Mouse (Mus musculus): ENCODE data around the gene Dhrs3.

The Dhrs3 gene

GRCm38 (mm10) chr4:144892133-144892936, at the start of gene Dhrs3:
TSS of gene Dhrs3 (plus strand) at chr4:144892827.
- DNase-seq: peak; percentile 74

- DNase-seq: no peak
Measured at GRCm38 (mm10) chr4:144861756-144862505, 30.7 kb upstream of the Dhrs3 start.

DNA sequence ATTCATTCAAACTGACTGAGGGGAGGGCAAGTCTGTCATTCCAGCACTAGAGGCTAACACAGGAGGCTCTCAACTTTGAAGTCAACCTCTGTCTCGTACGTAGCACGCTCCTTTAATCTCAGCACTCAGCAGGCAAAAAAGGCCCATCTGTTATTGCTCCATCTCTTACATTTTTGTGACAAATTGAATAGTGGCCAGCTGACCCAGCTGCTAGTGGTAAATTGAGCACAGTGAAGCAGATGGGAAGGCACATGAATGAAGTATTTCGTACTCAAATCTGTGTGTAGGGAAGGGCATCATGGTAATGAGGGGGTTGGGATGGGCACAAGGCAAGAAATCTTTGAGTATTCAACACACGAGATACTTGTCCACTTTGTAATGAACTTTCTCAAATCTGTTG, 24.7 kb upstream of the Dhrs3 start:
- no peak for DNase-seq

DNA sequence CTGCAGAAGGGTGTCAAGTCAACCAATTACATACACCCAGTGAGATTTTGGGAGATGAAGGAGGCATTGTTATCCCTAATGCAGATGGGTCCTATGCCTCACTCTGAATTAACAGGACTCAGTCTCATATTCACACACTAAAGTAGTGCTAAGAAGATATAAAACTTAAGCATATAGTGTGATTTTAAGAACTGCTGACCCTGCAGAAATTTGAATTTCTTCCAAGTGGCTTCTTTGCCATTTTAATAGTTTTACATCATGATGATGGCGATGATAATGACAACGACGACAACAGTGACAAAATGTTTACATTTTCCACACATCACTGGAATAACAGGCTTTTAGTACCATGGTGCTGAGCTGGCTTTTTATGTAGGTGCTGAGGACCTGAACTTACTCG, 24.0 kb upstream of the Dhrs3 start:
- DNase-seq: no peak

GRCm38 (mm10) chr4:144872905-144873304, 19.7 kb upstream of the Dhrs3 start:
- no peak for DNase-seq

GRCm38 (mm10) chr4:144875576-144876093, 17.0 kb upstream of the Dhrs3 start:
- no peak for DNase-seq

DNA sequence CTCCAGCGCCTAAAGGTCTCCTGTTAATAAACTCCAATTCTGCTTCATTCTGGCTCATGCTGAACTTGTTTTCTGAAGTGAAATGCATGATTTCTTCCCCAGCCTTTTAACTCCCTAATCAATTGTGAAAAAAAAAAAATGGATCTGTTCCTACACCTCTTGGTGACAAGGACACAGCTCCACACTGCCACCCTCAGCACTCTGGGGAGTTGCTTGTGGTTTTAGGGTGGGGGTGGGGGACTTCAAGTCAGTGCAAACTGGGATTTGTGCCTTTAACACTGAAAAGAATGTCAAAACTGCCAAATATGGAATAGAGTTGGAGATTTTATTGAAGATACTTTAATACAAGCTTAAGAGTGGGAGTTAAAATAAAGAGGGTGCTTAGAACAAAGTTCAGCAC, 13.1 kb upstream of the Dhrs3 start:
- no peak for DNase-seq

GRCm38 (mm10) chr4:144881376-144881775, 11.3 kb upstream of the Dhrs3 start:
- no peak for DNase-seq

DNA sequence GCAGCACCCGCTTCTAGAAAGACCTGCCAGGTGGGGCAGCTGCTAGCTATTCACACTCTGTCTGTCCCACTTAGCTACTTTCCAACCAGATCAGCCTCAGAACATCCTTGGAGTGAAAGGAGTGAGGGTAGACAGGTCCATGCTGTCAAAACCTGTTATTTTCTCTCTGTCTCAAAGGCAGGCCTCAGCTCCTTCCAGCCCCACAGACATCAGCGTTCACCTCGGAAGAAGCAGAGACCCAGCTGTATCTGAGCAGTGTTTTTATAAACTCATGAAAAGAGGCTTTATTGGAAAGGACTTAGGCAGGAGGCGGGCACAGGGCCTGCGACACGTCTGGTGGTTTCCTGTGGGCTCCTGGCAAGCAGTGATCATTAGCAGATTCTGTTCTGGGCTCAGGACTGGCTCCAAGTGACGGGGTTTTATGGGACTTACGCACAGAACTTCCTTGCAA, 9.7 kb upstream of the Dhrs3 start:
- peak; percentile 37 for DNase-seq

DNA sequence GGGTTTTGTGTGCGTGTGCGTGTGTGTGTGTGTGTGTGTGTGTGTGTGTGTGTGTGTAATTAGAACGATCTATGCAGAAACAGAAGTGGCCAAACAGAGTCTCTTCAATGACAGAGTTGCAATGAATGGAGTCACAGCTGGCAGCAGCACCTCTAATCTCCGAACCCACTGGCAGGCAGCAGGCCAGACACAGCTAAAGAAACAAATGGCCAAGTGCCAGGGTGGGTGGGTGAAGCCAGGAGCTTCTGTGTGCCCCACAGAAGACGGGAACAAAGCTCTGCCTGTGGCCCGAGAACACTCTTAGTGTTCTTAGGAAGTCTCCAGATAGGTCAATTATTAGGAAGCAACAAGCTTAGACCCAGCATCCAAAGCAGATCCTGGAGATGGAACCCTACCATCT, 6.2 kb upstream of the Dhrs3 start:
- DNase-seq: peak; percentile 51

- no peak for DNase-seq
Measured at GRCm38 (mm10) chr4:144888750-144889149, 3.9 kb upstream of the Dhrs3 start.

DNA sequence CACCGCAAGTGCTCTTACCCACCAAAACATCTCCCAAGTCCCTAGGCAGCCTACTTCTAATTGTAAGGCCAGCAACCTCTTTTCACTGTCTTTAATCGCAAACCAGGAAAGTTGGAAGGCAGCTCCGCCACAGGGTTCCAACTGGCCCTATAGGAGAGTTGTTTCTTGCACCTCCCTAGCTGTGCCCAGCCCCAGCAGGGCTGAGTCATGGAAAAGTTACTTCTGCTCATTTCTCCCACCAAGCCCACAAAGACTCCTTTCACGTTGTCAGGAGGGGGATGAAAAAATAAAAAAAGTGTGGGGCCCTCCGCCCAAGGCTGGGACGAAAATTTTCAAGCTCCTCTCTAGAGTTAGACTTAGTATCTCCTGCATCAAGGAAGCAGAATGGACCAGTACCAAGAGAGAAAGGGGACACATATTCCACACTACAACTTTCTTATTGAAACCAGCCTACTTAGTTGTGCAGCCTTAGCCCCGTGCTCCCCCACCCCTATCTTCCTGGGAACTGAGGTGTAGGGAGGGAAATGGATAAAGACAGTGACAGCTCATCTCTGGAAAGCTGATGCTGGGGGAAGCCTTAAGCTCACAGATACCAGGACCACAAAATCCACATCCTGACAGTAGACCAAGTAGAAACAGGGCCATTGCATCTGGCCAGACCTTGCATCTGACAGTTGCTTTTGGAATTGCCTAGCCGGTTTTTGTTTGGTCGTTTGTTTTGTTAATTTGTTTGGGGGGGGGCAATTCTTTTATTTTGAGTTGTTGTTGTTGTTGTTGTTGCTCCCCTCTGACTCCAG, 2.9 kb upstream of the Dhrs3 start:
- no peak for DNase-seq

GRCm38 (mm10) chr4:144890690-144891120, 1.9 kb upstream of the Dhrs3 start:
- DNase-seq: peak; percentile 54

DNA sequence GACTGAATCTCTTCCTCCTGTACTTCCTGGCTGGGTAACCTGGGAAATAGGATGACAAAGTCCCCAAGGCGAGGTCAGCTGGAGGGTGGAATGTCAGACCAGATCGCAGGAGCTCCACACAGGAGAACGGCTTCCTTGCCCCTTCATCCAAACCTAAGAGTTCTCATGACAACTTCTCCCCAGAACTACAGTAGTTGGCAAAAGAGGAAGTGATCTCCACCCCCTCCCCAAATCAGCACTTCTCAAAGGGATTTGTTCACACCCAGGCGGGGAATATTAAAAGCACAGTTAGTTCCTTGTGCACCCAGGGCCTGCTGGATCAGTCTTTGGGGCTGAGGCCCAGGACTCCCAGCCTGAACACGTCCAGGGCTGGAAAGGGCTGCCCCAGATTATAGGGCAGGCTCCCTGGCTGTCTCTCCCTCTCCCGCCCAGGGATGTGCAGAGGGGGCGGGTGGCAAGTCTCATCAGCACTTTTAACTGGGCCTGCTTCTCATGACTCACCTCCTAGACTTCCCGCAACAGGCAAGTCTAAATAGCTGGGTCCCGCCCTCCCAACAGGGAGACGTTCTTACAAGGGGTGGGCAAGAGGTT, 1.4 kb upstream of the Dhrs3 start:
- peak; percentile 58 for DNase-seq

DNA sequence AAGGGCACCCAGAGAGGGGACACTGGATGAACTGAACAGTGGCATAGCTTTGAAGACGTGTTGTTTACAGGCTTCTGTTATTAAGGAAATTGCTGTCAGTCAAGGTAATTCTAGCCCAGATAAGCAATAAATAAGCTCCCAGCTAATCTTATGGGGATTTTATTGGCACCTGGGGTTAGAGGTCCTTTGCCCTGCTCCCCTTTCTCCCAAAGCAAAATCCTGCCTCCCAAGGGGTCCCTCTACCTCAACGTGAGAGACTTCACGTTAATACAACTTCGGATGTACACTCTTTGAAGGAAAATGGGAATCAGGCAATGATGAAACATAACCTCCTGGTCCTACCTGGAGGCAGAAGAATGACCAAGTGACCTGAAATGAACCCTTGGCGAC, 889 bp upstream of the Dhrs3 start:
- no peak for DNase-seq

GRCm38 (mm10) chr4:144892937-144893272, 278 bp downstream of the Dhrs3 start:
- no peak for DNase-seq

- peak; percentile 43 for DNase-seq
Measured at GRCm38 (mm10) chr4:144893561-144894486, 1.2 kb downstream of the Dhrs3 start.

DNA sequence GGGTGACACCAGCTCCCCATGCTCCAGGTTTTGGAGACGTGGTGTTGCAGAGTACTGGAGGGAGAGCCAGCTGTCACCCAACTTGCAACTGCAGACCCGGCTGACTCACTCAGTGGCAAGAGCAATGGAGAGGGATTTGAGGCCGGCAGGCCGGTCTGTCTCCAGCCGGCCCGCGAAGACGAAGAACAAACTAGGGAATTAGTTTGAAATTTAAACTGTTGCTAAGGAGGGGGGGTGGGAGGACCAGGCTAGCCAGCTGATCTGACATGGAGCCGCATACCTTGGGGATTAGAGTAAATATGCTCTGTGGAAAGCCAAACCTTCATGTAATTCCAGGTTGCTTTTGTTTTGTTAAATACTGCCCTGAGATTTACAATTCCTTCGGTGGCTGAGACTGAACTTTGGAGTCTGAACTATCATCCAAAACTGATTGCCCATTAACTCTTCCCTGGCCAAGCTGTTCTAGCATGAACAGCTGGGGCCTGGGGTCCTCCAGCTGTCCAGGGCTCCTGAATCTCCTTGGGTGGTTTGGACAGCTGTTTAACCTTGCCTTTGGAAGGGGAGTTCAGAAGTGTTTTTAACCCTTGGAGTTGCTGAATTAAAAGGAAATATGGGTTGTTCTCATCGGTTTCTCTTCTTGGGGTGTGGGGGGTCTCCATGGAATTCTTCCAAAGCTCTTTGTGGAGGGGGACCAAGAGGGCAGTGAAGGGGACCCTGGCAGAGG, 2.0 kb downstream of the Dhrs3 start:
- peak; percentile 39 for DNase-seq

DNA sequence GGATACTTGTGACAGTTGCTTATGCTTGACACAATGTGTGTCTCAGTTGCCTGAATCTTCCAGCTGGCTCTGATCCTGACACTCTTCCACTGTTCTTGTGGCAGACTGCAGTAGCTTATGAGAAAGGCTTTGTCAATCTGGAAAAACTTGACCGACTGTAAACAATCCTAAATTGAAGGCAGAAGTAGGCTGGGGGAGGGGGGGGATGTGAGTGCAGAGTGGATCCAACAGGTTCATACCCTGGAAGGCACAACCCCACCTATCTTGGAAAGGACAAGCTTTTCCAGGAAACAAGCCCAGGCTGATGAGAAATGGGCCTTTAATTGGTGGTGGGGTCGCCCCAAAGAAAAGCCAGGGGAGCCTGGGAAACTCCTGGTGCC, 2.6 kb downstream of the Dhrs3 start:
- DNase-seq: no peak

GRCm38 (mm10) chr4:144896321-144896720, 3.7 kb downstream of the Dhrs3 start:
- no peak for DNase-seq

All from right cerebral cortex, adult 18-20 months (tissue).